Mouse (Mus musculus) forebrain, embryonic 12.5 days (tissue): ENCODE measurements at regions not wholly inside any gene's neighbourhood (a gene's known extent, or its start where the extent isn't known, plus 50 kb on each side); places are given as distances from the start of the nearest gene placed in this dataset.

Experiments used
- ATAC-seq: fragments of 200-750 bp; cut with Nextera tagmentation; 2 replicates; pipeline ENCODE4 v1.8.0; 2017; ENCODE audit warnings: moderate TSS enrichment; ENCODE audit not compliant: low FRiP score
- H3K27ac ChIP-seq: fragments of 300-500 bp; sonication (generic); 2 replicates; pipeline ENCODE4 v1.5.1; 2016; ENCODE audit warnings: mild to moderate bottlenecking
- H3K27me3 ChIP-seq: fragments of 300-500 bp; sonication (generic); 2 replicates; pipeline ENCODE4 v1.6.1; 2016; ENCODE audit warnings: mild to moderate bottlenecking
- H3K36me3 ChIP-seq: fragments of 300-500 bp; sonication (generic); replicated peaks from 2 replicates; pipeline ENCODE4 v1.6.1; 2016; ENCODE audit warnings: mild to moderate bottlenecking
- H3K4me1 ChIP-seq: fragments of 300-500 bp; sonication (generic); 2 replicates; pipeline ENCODE4 v1.6.1; 2016
- H3K4me2 ChIP-seq: fragments of 300-500 bp; sonication (generic); 2 replicates; pipeline ENCODE4 v1.6.1; 2016; ENCODE audit warnings: mild to moderate bottlenecking, moderate library complexity
- H3K4me3 ChIP-seq: fragments of 300-500 bp; sonication (generic); replicated peaks from 2 replicates; pipeline ENCODE4 v1.5.1; 2016; ENCODE audit warnings: mild to moderate bottlenecking
- H3K9ac ChIP-seq: fragments of 300-500 bp; sonication (generic); 2 replicates; pipeline ENCODE4 v1.6.1; 2016; ENCODE audit warnings: mild to moderate bottlenecking
- H3K9me3 ChIP-seq: fragments of 300-500 bp; sonication (generic); 2 replicates; pipeline ENCODE4 v1.6.1; 2016
- WGBS: fragments of 180-500 bp; shearing (Covaris S2); methylation state at CpG from one replicate; pipeline ENCODE4 v1.1.7; 2016; 5-methylcytosine and 5-hydroxymethylcytosine counted together

DNA sequence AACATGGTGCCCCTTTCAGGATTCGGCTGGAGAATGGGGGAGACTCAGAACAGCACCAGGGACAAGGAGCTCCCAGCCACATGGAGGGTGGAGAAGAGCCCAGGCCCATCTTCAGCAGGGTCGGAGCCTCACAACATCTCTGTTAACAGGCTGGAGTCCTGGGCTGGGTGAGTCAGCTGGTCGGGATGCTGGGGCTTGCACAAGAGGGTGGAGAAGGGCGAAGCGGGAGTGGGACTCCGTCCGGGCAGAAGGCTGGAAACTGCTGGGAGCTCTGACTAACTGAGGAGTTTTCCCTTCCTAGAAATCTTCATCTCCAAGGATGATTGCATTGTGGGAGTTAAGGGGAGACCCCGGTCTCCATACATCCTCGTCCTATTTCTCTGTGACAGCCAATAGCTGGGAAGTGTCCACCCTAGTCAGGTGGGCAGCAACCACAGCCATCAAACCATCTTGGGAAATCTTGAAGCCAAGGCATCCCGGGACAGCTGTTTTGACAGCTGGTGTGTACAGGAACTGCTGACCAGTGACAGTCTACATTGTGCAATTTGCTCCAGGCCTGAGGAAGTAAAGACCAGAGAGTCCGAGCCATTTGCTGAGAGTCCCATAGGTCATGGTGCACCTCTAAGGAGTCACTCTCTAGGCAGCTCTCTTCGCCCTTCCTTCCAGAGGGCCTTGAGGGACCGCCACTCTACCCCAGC is 247.4 kb downstream of the Bcl11b start:
- Histone ChIP-seq H3K9ac (no peak overlapping the region), H3K4me1 (peaks cover 49% of the 10 kb centered on the region), H3K36me3 (no peaks in the 10 kb centered on the region), H3K27ac (no peak overlapping the region), H3K27me3 (peaks cover 5% of the 10 kb centered on the region; the same call in 1 of the 2 replicates), H3K4me3 (no peak overlapping the region), H3K9me3 (no peaks in the 10 kb centered on the region), H3K4me2 (no peak overlapping the region)
- 92% methylated on average over 13 of the region's 13 CpGs for WGBS
- ATAC-seq: no peak

GRCm38 (mm10) chr12:107757184-107757583 is 246.2 kb downstream of the Bcl11b start:
- 0 out of 2 replicates have a peak overlapping the region, but pooled peaks have one; percentile 25 for H3K27ac ChIP-seq
- H3K4me3 ChIP-seq: no peak overlapping the region
- ATAC-seq: no peak
- H3K4me1 ChIP-seq: peaks cover 45% of the 10 kb centered on the region
- no peaks in the 10 kb centered on the region for H3K36me3 ChIP-seq
- H3K9ac ChIP-seq: no peak overlapping the region
- H3K4me2 ChIP-seq: no peak overlapping the region
- 33% methylated on average over 10 of the region's 10 CpGs for WGBS
- H3K27me3 ChIP-seq: peaks cover 5% of the 10 kb centered on the region; the same call in 1 of the 2 replicates
- no peaks in the 10 kb centered on the region for H3K9me3 ChIP-seq

GRCm38 (mm10) chr12:107757996-107758791 is 245.2 kb downstream of the Bcl11b start:
- Histone ChIP-seq H3K36me3 (no peaks in the 10 kb centered on the region), H3K9me3 (no peaks in the 10 kb centered on the region), H3K4me3 (no peak overlapping the region), H3K27me3 (peaks cover 5% of the 10 kb centered on the region; the same call in 1 of the 2 replicates), H3K4me2 (no peak overlapping the region), H3K4me1 (peaks cover 35% of the 10 kb centered on the region), H3K27ac (peak overlapping the region; percentile 53), H3K9ac (no peak overlapping the region)
- WGBS: 14% methylated on average over 15 of the region's 16 CpGs
- ATAC-seq: peak; percentile 79

DNA sequence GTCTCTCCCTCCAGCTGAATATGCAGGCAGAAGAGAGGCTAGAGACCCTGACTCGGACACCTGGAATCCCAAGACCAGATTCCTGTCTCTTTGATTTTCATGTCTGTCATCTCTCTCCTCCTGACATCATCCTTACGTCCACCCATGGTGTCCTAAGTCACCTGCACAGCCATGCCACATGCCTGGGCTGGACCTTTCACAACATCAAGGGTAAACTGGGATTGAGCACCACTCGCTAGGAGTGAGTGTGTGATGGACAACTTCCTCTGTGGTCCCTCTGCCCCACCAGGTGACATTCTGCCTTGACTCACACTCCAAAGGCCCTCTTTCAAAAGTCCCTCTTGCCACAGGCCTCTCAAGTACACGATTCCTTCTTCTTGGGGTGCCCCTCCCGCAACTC is 244.1 kb downstream of the Bcl11b start:
- Histone ChIP-seq H3K27ac (0 out of 2 replicates have a peak overlapping the region, but pooled peaks have one; percentile 13), H3K9me3 (no peaks in the 10 kb centered on the region)
- 83% methylated on average over 5 of the region's 5 CpGs for WGBS

GRCm38 (mm10) chr12:107759911-107760310 is 243.5 kb downstream of the Bcl11b start:
- H3K9me3 ChIP-seq: no peaks in the 10 kb centered on the region
- no peak overlapping the region for H3K27ac ChIP-seq
- H3K9ac ChIP-seq: no peak overlapping the region
- no peak overlapping the region for H3K4me2 ChIP-seq
- peaks cover 5% of the 10 kb centered on the region; the same call in 1 of the 2 replicates for H3K27me3 ChIP-seq
- no peak for ATAC-seq
- no peaks in the 10 kb centered on the region for H3K36me3 ChIP-seq
- H3K4me1 ChIP-seq: peaks cover 27% of the 10 kb centered on the region
- no peak overlapping the region for H3K4me3 ChIP-seq
- WGBS: 86% methylated on average over 4 of the region's 4 CpGs

More for the DNA sequence above, 244.1 kb downstream of the Bcl11b start:
- H3K9ac ChIP-seq: no peak overlapping the region
- H3K27me3 ChIP-seq: peaks cover 5% of the 10 kb centered on the region; the same call in 1 of the 2 replicates
- H3K36me3 ChIP-seq: no peaks in the 10 kb centered on the region
- H3K4me1 ChIP-seq: peaks cover 27% of the 10 kb centered on the region
- H3K4me3 ChIP-seq: no peak overlapping the region
- no peak for ATAC-seq
- H3K4me2 ChIP-seq: no peak overlapping the region

DNA sequence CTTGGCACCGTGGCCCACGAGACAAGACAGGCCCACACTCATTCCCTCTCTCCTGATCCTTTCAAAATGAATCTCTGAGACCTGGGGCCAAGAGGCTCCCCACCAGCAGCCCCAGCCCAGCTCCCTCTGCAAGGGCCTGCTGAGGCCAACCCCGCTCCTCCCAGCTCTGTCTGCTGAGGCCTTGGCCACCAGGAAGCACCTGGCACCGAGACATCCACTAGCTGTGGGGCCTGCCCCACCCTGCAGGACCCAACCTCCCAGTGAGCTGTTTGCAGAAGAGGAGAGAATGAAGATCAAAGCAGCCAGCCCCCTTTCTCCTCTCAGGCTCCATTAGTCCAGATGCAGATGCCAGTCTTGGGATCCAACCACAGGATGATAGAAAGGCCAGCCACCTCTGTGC is 241.3 kb downstream of the Bcl11b start:
- no peaks in the 10 kb centered on the region for H3K36me3 ChIP-seq
- no peaks in the 10 kb centered on the region for H3K27me3 ChIP-seq
- peaks cover 19% of the 10 kb centered on the region for H3K4me1 ChIP-seq
- no peak overlapping the region for H3K9ac ChIP-seq
- no peak for ATAC-seq
- no peak overlapping the region for H3K27ac ChIP-seq
- no peaks in the 10 kb centered on the region for H3K9me3 ChIP-seq
- H3K4me2 ChIP-seq: no peak overlapping the region
- WGBS: 84% methylated on average over 4 of the region's 4 CpGs
- no peak overlapping the region for H3K4me3 ChIP-seq

- Histone ChIP-seq H3K4me3 (no peak overlapping the region), H3K27ac (no peak overlapping the region), H3K4me1 (peaks cover 6% of the 10 kb centered on the region), H3K4me2 (no peak overlapping the region), H3K27me3 (no peaks in the 10 kb centered on the region), H3K9me3 (no peaks in the 10 kb centered on the region), H3K36me3 (no peaks in the 10 kb centered on the region), H3K9ac (no peak overlapping the region)
- WGBS: 66% methylated on average over 13 of the region's 13 CpGs
- ATAC-seq: no peak
Measured at GRCm38 (mm10) chr12:107769801-107770515, 233.4 kb downstream of the Bcl11b start.

DNA sequence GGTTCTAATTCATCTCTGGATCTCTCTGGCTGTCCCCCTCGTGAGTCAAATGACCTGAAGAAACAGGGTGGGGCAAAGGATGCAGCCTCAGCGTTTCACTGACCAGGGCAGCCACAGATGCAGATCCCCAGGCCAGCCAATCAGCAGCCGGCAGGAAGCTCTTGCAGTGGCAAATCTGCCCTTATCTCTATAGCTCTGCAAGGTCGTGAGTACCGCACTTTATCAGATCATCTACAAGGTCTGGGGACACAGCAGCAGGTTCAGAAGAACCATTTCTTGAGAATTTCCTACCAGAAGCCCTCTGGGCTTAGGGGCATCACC is 232.9 kb downstream of the Bcl11b start:
- H3K36me3 ChIP-seq: no peaks in the 10 kb centered on the region
- H3K4me1 ChIP-seq: peaks cover 6% of the 10 kb centered on the region
- H3K27ac ChIP-seq: no peak overlapping the region
- no peaks in the 10 kb centered on the region for H3K27me3 ChIP-seq
- H3K9me3 ChIP-seq: no peaks in the 10 kb centered on the region
- no peak overlapping the region for H3K9ac ChIP-seq
- WGBS: 42% methylated on average over 5 of the region's 5 CpGs
- H3K4me3 ChIP-seq: no peak overlapping the region
- ATAC-seq: no peak
- no peak overlapping the region for H3K4me2 ChIP-seq

- ATAC-seq: no peak
- Histone ChIP-seq H3K4me2 (no peak overlapping the region), H3K36me3 (no peaks in the 10 kb centered on the region), H3K27ac (no peak overlapping the region), H3K27me3 (no peaks in the 10 kb centered on the region), H3K9me3 (no peaks in the 10 kb centered on the region), H3K4me1 (peaks cover 6% of the 10 kb centered on the region), H3K4me3 (no peak overlapping the region), H3K9ac (no peak overlapping the region)
- 74% methylated on average over 2 of the region's 2 CpGs for WGBS
Measured at GRCm38 (mm10) chr12:107771325-107771724, 232.1 kb downstream of the Bcl11b start.

DNA sequence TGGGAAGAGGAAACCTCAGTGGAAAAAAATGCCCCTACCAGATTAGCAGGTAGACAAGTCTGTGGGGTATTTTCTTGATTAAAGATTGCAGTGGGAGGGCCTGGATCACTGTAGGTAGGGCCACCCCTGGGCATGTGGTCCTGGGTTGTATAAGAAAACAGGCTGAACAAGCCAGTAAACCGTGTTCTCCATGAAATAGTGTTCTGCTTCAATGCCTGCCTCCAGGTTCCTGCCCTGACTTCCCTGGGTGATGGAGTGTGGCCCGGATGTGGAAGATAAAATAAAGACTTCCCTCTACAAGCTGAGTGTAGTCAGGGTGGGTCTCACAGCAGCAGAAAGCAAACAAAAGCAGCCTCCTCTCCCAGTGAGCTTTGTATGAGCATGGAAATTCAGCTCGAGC is 231.6 kb downstream of the Bcl11b start:
- WGBS: 51% methylated on average over 3 of the region's 3 CpGs
- no peaks in the 10 kb centered on the region for H3K27me3 ChIP-seq
- no peak for ATAC-seq
- no peak overlapping the region for H3K9ac ChIP-seq
- peaks cover 6% of the 10 kb centered on the region for H3K4me1 ChIP-seq
- no peak overlapping the region for H3K4me2 ChIP-seq
- no peaks in the 10 kb centered on the region for H3K36me3 ChIP-seq
- H3K9me3 ChIP-seq: no peaks in the 10 kb centered on the region
- no peak overlapping the region for H3K27ac ChIP-seq
- no peak overlapping the region for H3K4me3 ChIP-seq

DNA sequence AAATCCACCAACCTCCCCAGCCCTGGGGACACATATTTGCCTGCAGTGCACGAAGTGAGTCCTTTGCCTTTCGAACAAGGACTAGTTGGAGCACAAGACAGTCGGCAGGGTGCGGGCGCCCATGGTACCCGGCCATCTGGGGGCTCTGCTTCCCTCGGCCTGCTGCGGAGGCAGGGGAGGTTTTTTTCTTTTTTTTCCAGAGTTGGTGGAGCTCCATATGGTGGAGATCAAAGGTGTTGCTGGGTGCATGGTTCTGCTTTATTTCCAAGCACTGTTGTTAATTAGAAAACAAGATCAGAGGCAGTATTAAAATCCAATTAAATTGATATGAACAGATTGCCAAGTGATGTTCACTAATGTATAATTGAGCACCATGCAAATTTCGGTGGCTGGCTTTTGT is 225.4 kb downstream of the Bcl11b start:
- no peaks in the 10 kb centered on the region for H3K27me3 ChIP-seq
- H3K9ac ChIP-seq: no peak overlapping the region
- no peak for ATAC-seq
- H3K27ac ChIP-seq: no peak overlapping the region
- H3K36me3 ChIP-seq: no peaks in the 10 kb centered on the region
- no peaks in the 10 kb centered on the region for H3K9me3 ChIP-seq
- WGBS: 69% methylated on average over 9 of the region's 9 CpGs
- no peaks in the 10 kb centered on the region for H3K4me1 ChIP-seq
- no peak overlapping the region for H3K4me3 ChIP-seq
- no peak overlapping the region for H3K4me2 ChIP-seq

DNA sequence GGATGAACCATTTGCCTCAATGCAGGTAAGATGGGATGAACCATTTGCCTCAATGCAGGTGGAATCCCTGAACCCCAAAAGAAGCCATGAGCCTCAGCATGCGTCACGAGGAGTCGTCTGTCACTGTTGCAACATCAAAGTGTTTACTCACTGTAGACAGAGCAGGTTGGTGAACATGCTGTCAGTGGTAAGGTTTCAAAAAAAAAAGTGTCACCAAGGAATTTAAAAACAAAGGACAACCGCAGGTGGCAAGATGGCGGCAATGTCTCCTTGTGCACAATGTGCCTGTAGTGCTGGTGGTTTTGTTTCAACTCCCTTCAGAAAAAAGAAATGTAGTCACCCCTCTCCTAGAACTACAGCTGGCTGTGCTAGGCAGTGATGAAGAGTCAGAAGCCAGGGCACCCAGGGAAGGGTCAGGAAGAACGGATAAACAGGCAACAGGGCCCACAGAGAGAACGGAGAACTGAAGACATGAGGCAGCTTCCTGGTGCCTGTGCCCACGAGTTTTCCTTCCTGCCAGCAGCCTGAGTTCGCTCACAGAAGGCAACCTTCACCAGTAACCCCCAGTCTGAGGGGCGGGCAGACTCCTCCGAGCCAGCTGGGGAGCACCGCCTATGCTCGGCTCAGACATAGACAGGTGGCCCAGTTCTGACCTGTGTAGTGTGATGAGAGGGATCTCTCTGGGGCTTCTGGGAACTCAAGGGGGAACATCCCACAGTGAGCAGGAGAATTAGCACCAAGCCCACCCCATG is 223.9 kb downstream of the Bcl11b start:
- H3K9ac ChIP-seq: no peak overlapping the region
- no peak for ATAC-seq
- WGBS: 91% methylated on average over 13 of the region's 13 CpGs

More for the DNA sequence above, 223.9 kb downstream of the Bcl11b start:
- no peaks in the 10 kb centered on the region for H3K36me3 ChIP-seq
- no peaks in the 10 kb centered on the region for H3K27me3 ChIP-seq
- H3K4me2 ChIP-seq: no peak overlapping the region
- H3K4me3 ChIP-seq: no peak overlapping the region
- H3K4me1 ChIP-seq: no peaks in the 10 kb centered on the region
- no peaks in the 10 kb centered on the region for H3K9me3 ChIP-seq
- H3K27ac ChIP-seq: no peak overlapping the region
